Mouse (Mus musculus) erythroid progenitor cell, adult 5-6 weeks (primary cell): ENCODE measurements at regions not wholly inside any gene's neighbourhood (a gene's known extent, or its start where the extent isn't known, plus 50 kb on each side); places are given as distances from the start of the nearest gene placed in this dataset.
"Not testable (repeated sequence)": the region's sequence is repeated elsewhere in the genome, so short reads cannot be mapped to it uniquely, and the experiment has no call there.

Source experiments
- ATAC-seq: replicated peaks from 2 replicates; pipeline ENCODE4 v1.8.0; 2016; ENCODE audit warnings: moderate number of reproducible peaks, mild to moderate bottlenecking, moderate TSS enrichment, inconsistent platforms; ENCODE audit not compliant: poor library complexity, low FRiP score, severe bottlenecking

DNA sequence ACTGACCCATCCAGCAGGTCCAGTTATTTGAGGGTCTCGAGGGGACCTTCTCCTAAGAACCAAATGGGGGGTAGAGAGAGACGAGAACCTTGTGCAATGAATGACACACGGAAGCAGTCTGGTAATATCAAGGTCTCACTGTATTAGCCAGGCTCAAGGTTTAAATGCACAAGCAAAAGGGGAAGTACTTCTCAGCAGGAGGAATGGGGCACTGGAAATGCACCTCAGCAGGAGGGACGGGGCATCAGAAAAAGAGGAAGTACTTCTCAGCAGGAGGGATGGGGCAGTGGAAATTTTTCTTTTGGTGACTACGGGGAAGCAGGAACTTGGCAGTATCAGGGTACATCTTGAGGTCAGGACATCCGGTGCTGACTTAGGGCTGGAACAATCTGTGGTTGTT, 74.9 kb upstream of the Vmn1r3 start:
- not testable (repeated sequence) for ATAC-seq

DNA sequence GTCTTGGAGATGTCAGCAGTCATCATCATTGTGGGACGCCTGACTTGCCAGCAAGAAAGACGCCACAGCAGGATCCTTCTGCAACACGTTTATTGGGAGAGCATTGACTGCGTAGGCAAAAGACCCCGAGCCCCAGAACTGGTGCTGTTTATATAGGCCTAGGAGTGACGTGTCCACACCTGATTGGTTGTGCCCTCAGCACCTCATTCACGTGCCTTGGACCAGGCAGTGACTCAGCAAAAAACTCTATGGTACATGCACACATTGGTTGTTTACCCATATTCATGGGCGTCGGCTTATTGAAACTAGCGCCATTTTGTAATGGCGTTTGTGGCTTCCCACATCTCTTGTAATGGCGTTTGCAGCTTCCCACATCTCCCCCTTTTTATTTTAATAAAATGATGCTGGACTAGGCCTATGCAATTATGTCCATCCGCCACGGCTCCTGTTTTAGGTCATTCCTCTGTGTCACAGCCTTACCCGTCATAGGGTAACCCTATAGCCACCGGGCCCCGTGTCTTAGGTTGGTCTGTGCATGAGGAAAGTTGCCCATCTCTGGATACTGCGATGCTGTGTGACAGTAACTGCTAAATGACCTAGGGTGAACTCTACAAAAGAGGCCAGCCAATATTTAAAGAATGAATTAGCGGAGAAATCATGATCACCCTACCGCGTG, 67.6 kb upstream of the Vmn1r3 start:
- not testable (repeated sequence) for ATAC-seq

DNA sequence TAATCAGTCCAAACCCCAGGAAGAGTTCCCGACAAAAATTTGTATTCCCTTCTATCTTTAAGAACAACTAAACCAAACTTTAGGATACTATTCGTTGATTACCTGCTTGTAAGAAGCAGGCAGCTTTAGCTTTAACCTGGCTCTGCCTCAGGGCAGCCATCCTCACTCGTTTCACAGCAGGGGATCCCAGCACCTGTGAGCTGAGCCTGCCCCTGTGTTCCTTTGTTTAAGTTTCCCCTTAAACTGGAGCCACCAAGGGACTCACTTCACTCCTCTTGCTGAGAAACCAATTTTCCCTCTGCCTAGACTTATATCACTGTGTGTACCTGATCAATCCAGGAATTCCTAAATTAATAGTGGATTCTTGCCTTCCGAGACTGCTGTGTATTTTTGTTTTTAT, 65.1 kb upstream of the Vmn1r3 start:
- ATAC-seq: not testable (repeated sequence)

DNA sequence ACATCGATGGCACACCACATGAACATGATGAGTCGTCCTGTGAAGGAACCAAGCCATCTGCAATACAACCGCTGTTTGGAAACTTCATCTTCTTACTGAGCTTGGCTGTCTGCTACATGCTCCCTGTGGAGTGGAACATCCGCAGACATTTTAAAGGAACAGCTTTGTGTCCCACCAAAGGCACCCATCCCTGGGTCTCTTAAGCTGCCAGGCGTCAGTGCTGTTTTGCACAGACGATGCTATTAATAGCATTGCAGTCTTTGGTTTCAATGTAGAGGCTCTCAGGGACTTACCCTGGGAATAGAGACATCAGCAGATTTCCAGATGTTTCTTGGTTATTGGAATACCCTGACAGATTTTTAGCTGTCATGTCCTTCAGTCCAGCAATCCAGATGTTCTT, 56.9 kb upstream of the Vmn1r3 start:
- ATAC-seq: not testable (repeated sequence)

DNA sequence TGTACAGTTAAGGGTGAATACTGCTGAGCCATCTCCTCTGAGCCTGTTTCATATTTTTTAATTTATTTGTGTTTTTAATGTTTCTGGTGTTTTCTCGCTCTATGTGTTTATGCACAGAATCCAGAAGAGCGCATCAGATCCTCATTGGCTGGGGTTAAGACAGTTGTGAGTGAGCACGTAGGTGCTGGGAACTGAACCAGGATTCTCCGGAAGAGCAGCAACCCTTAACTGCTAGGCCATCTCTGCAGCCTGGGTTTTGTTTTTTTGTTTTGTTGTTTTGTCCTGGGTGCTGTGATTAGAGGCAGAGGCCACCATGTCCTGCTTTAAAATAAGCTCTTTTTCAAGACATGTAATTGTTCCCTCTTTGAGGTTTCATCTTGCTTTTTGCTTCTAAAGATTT, 56.2 kb upstream of the Vmn1r3 start:
- 0 out of 2 replicates have a peak, but pooled peaks have one; percentile 25 for ATAC-seq

DNA sequence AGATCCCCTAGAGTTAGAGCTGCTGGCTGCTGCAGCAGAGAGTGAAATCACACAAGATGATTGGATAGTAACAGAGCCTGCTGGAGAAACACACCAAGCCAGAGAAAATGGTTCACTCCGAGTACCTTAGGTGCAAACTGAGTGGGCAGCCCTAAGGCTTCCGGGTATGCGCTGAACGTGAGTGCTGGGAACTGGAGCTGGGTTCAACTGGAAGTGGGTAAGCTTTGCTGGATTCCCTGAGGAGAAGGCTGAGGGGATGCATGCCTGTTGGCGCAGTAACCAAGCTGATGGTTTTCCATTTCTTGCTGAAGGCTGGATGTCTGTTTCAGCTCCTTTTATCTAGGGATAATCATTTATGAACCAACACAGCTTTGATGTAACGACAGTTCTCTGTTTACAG, 53.3 kb upstream of the Vmn1r3 start:
- not testable (repeated sequence) for ATAC-seq

DNA sequence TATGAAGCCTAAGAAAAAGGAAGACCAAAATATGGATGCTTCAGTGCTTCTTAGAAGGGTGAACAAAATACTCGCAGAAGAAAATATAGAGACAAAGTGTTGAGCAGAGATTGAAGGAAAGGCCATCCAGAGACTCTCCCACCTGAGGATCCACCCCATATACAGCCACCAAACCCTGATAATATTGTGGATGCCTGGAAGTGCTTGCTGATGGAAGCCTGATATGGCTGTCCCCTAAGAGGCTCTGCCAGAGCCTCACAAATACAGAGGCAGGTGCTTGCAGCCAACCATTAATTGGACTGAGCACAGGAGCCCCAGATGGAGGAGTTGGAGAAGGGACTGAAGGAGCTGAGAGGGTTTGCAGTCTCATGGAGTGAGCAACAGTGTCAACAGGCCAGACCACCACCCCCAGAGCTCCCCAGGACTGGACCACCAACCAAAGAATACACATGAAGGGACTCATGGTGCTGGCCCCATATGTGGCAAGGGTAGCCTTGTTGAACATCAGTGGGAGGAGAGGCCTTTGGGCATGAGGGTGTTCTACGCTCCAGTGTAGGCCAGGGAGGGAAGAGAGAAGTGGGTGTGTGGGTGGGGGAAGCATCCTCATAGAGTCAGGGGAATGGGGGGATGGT, 51.1 kb upstream of the Vmn1r3 start:
- ATAC-seq: not testable (repeated sequence)
